Mouse (Mus musculus) duodenum, adult 2 months (tissue): ENCODE results near the gene L3mbtl4. TPM values are rescaled to one million over a fixed set of nuclear protein-coding genes. Genes with fewer than 3 reads are reported as not detected.

Experiments
- polyA plus RNA-seq: library from polyadenylated mRNA; depleted of rRNA; stranded (reverse); fragments of >200 nt; gene quantifications from 2 replicates; pipeline ENCODE4 v1.2.3, GENCODE M21; 2012; ENCODE audit warnings: low replicate concordance; rRNA removed

Gene L3mbtl4
- polyA plus RNA-seq, result not detected in 2 replicates

GRCm38 (mm10) chr17:68273527-68273926 lies at the start of gene L3mbtl4:
Gene L3mbtl4 (plus strand): TSS chr17:68273797.

GRCm38 (mm10) chr17:68826323-68826722 lies 552.7 kb downstream of the L3mbtl4 start, which contains the start of gene Tmem200c:
Gene Tmem200c (plus strand): TSS chr17:68826623.

